Comparison of ENCODE assay signal across 26 mouse cellular contexts in the genomic region with DNA sequence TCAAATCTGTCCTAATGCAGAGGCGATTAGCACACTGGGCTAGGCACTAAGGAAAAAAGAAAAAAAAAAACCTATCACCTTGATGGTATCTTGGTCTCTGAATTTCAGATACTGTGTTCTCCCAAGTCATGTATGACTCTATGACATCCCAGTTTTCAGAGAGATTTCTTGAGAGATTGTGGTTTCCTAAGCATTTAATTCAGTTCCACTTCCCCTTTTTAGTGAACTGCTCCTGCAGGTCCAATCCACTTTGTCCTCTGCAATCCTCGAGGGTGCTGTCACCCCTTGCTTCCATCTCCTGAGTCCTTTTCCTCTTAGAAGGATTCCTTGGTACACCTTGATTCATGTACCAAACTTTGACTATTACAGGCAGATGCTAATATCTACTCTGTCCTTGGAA.
DNase-seq lines count a peak whose midpoint lies in the region; ATAC-seq and TF ChIP-seq lines count a peak whose summit lies in the region.
"Had no signal": no experiment of that assay in that cellular context is flagged by ENCODE, and none has a peak within 500 bp of the region (broad histone marks: within the 10 kb centered on the region; RNA-seq: fewer than 3 reads in every experiment).

No protein-coding gene starts in this region.

- H3K36me3 ChIP-seq in heart, embryonic 15.5 days: no peaks in the 10 kb centered on the region
- no peaks in the 10 kb centered on the region for H3K36me3 ChIP-seq in myocyte (ENCODE audit: control insufficient read depth, insufficient read depth)
- H3K36me3 ChIP-seq: embryonic facial prominence, embryonic 13.5 days; embryonic facial prominence, embryonic 15.5 days; forebrain, embryonic 10.5 days; forebrain, embryonic 12.5 days; G1E had no signal

- H3K27ac ChIP-seq in heart, embryonic 15.5 days: peak overlapping the region; percentile 16; the same call in 1 of the 2 replicates
- H3K27ac ChIP-seq: embryonic facial prominence, embryonic 13.5 days; embryonic facial prominence, embryonic 15.5 days; forebrain, embryonic 10.5 days; forebrain, embryonic 12.5 days had no signal

- H3K27me3 ChIP-seq in heart, embryonic 15.5 days: no peaks in the 10 kb centered on the region
- H3K27me3 ChIP-seq in myocyte (ENCODE audit: control insufficient read depth, insufficient read depth, insufficient read length): no peaks in the 10 kb centered on the region
- H3K27me3 ChIP-seq: CH12.LX; embryonic facial prominence, embryonic 13.5 days; embryonic facial prominence, embryonic 15.5 days; forebrain, embryonic 12.5 days; Patski had no signal

- no peak overlapping the region for H3K9ac ChIP-seq in heart, embryonic 15.5 days
- H3K9ac ChIP-seq: embryonic facial prominence, embryonic 13.5 days; embryonic facial prominence, embryonic 15.5 days; forebrain, embryonic 12.5 days had no signal

- no peak for ATAC-seq in heart, embryonic 15.5 days (replicated peaks; ENCODE audit: insufficient number of reproducible peaks, insufficient read depth, low FRiP score, low read depth)
- peak; percentile 84 for ATAC-seq in common myeloid progenitor, adult 5-6 weeks (replicated peaks; ENCODE audit: low read depth, poor library complexity, severe bottlenecking)
- ATAC-seq in hematopoietic stem cell, adult 5-6 weeks (replicated peaks in 1 of 2; ENCODE audit: insufficient read depth in 1 of 2, low FRiP score in 2 of 2, low TSS enrichment in 1 of 2, low read depth in 1 of 2, poor library complexity in 2 of 2, severe bottlenecking in 2 of 2): peak; percentile 36 to 69; a peak in 3 of 4 replicates
- ATAC-seq: activated CD4-positive, CD25-positive, alpha-beta regulatory T cell, adult 4 months; CD4-positive, CD25-positive, alpha-beta regulatory T cell, adult 4 months; forebrain, embryonic 14.5 days; forebrain, embryonic 16.5 days had no signal

- H3K4me3 ChIP-seq in heart, embryonic 15.5 days: no peak overlapping the region
- no peak overlapping the region for H3K4me3 ChIP-seq in myocyte
- H3K4me3 ChIP-seq: embryonic facial prominence, embryonic 13.5 days; embryonic facial prominence, embryonic 15.5 days; erythroblast, embryonic 14.5 days; forebrain, embryonic 10.5 days; forebrain, embryonic 12.5 days had no signal

- TF ChIP-seq POLR2A in myocyte (IDR thresholded peaks at IDR 0.05; ENCODE audit: insufficient read length, low read depth): no peak

- no peak for DNase-seq in heart, postnatal 4 days
- no peak for DNase-seq in neural tube, embryonic 10.5 days (ENCODE audit: extremely low spot score, low spot score)
- DNase-seq in cerebellum, postnatal 14 days: no peak
- no peak for DNase-seq in thymus, postnatal 36 days
- DNase-seq: adrenal gland, postnatal 25 days; B cell, adult 2 months; cerebellum, adult 11 months; cerebellum, adult 18-20 months; cerebellum, adult 8-10 months; cerebellum, adult 9-11 months had no signal

- no peak overlapping the region for H3K4me2 ChIP-seq in heart, embryonic 15.5 days
- peak overlapping the region; percentile 16 for H3K4me2 ChIP-seq in myocyte (ENCODE audit: low read depth)
- H3K4me2 ChIP-seq: embryonic facial prominence, embryonic 13.5 days; embryonic facial prominence, embryonic 15.5 days; forebrain, embryonic 12.5 days had no signal

- H3ac ChIP-seq in myocyte (ENCODE audit: control insufficient read depth, insufficient read length): no peak overlapping the region

- 71% methylated on average over 2 of the region's 2 CpGs for WGBS in heart, embryonic 15.5 days

- H3K79me2 ChIP-seq in myocyte (ENCODE audit: control insufficient read depth, insufficient read depth): no peaks in the 10 kb centered on the region

- H3K4me1 ChIP-seq in heart, embryonic 15.5 days (replicated peaks): peaks cover 5% of the 10 kb centered on the region
- H3K4me1 ChIP-seq: embryonic facial prominence, embryonic 13.5 days; embryonic facial prominence, embryonic 15.5 days; forebrain, embryonic 10.5 days; forebrain, embryonic 12.5 days had no signal

- H3K9me3 ChIP-seq in heart, embryonic 15.5 days (replicated peaks): no peaks in the 10 kb centered on the region
- H3K9me3 ChIP-seq: embryonic facial prominence, embryonic 13.5 days; embryonic facial prominence, embryonic 15.5 days; forebrain, embryonic 10.5 days; forebrain, embryonic 12.5 days; G1E had no signal

TF ChIP-seq in myocyte, 11 proteins besides CTCF, POLR2A, EP300 and RAD21:
- TF ChIP-seq USF1 (IDR thresholded peaks at IDR 0.05; ENCODE audit: low read depth): no peak
- TF ChIP-seq E2F4 (IDR thresholded peaks at IDR 0.05; ENCODE audit: insufficient read depth): no peak
- no peak for TF ChIP-seq MYOD1 (IDR thresholded peaks at IDR 0.05; ENCODE audit: control insufficient read depth in 1 of 3, insufficient read length in 2 of 3, low read depth in 2 of 3)
- no peak for TF ChIP-seq CEBPB (IDR thresholded peaks at IDR 0.05; ENCODE audit: insufficient read depth, poor library complexity, severe bottlenecking)
- TF ChIP-seq POLR2AphosphoS2 (IDR thresholded peaks at IDR 0.05; ENCODE audit: insufficient read length, low read depth): no peak
- no peak for TF ChIP-seq MAX (IDR thresholded peaks at IDR 0.05; ENCODE audit: low read depth)
- no peak for TF ChIP-seq REST (IDR thresholded peaks at IDR 0.05; ENCODE audit: insufficient read depth, insufficient read length)
- TF ChIP-seq TCF3 (IDR thresholded peaks at IDR 0.05; ENCODE audit: insufficient read length, low read depth): no peak
- TF ChIP-seq TCF12 (IDR thresholded peaks at IDR 0.05; ENCODE audit: insufficient read depth, poor library complexity, severe bottlenecking): no peak
